Mouse (Mus musculus) heart, embryonic 16.5 days (tissue): Measurements from ENCODE around the gene Smpd1. TPM values are rescaled to one million over a fixed set of nuclear protein-coding genes. Genes with fewer than 3 reads are reported as not detected.

ENCODE experiments used
- ATAC-seq: fragments of 200-750 bp; cut with Nextera tagmentation; replicated peaks from 2 replicates; pipeline ENCODE4 v1.8.0; 2017; ENCODE audit warnings: moderate number of reproducible peaks; ENCODE audit not compliant: insufficient read depth, low FRiP score; ENCODE audit errors: extremely low read depth
- H3K27ac ChIP-seq: fragments of 300-500 bp; sonication (generic); 2 replicates; pipeline ENCODE4 v1.5.1; 2014; ENCODE audit warnings: mild to moderate bottlenecking, low read length, control low read depth, moderate library complexity
- H3K27me3 ChIP-seq: fragments of 300-500 bp; sonication (generic); 2 replicates; pipeline ENCODE4 v1.6.1; 2014; ENCODE audit warnings: low read length, mixed read lengths; ENCODE audit not compliant: control insufficient read depth, insufficient read depth
- H3K36me3 ChIP-seq: fragments of 300-500 bp; sonication (generic); 2 replicates; pipeline ENCODE4 v1.6.1; 2014; ENCODE audit not compliant: control insufficient read depth, insufficient read depth
- H3K4me1 ChIP-seq: fragments of 300-500 bp; sonication (generic); 2 replicates; pipeline ENCODE4 v1.6.1; 2014; ENCODE audit warnings: low read length, mixed read lengths; ENCODE audit not compliant: control insufficient read depth, insufficient read depth
- H3K4me2 ChIP-seq: fragments of 300-500 bp; sonication (generic); 2 replicates; pipeline ENCODE4 v1.6.1; 2014; ENCODE audit warnings: low read depth, mild to moderate bottlenecking, control low read depth, low read length
- H3K4me3 ChIP-seq: fragments of 300-500 bp; sonication (generic); 2 replicates; pipeline ENCODE4 v1.5.1; 2014; ENCODE audit warnings: mild to moderate bottlenecking, control low read depth, low read length
- H3K9ac ChIP-seq: fragments of 300-500 bp; sonication (generic); 2 replicates; pipeline ENCODE4 v1.6.1; 2014; ENCODE audit warnings: low read length, control low read depth
- H3K9me3 ChIP-seq: fragments of 300-500 bp; sonication (generic); replicated peaks from 2 replicates; pipeline ENCODE4 v1.6.1; 2016; ENCODE audit warnings: low read length; ENCODE audit not compliant: control insufficient read depth
- WGBS: fragments of 180-500 bp; shearing (Covaris S2); extraction: QIAGEN DNeasy Blood & Tissue Kit; methylation state at CpG from one replicate; pipeline ENCODE4 v1.1.7; 2014; 5-methylcytosine and 5-hydroxymethylcytosine counted together
- polyA plus RNA-seq: library from polyadenylated mRNA; unstranded; fragments of >200 nt; fragmentation: Nextera tagmentation; extraction: Ambion mirVana; gene quantifications from 2 replicates; pipeline ENCODE4 v1.2.1, GENCODE M21; 2015

Gene Smpd1
- polyA plus RNA-seq, 1 experiment from 2014 or later, result 61.7 TPM

- Histone ChIP-seq H3K27me3 (no peaks in the 10 kb centered on the region), H3K4me3 (no peak overlapping the region), H3K27ac (no peak overlapping the region), H3K4me2 (peak overlapping the region; percentile 60), H3K4me1 (peaks cover 13% of the 10 kb centered on the region), H3K9me3 (no peaks in the 10 kb centered on the region), H3K36me3 (peaks cover 14% of the 10 kb centered on the region), H3K9ac (no peak overlapping the region)
- 84% methylated on average over 10 of the region's 10 CpGs for WGBS
- ATAC-seq, result no peak
Measured at GRCm38 (mm10) chr7:105555571-105555970, 1.4 kb downstream of the Smpd1 start.

- Histone ChIP-seq H3K9me3 (no peaks in the 10 kb centered on the region), H3K4me3 (no peak overlapping the region), H3K4me1 (peaks cover 13% of the 10 kb centered on the region), H3K36me3 (peaks cover 14% of the 10 kb centered on the region), H3K27ac (no peak overlapping the region), H3K27me3 (no peaks in the 10 kb centered on the region), H3K9ac (no peak overlapping the region), H3K4me2 (no peak overlapping the region)
- no peak for ATAC-seq
- WGBS, result 89% methylated on average over 8 of the region's 8 CpGs
Measured at GRCm38 (mm10) chr7:105556406-105556805, 2.2 kb downstream of the Smpd1 start.

GRCm38 (mm10) chr7:105557671-105558070, 3.5 kb downstream of the Smpd1 start:
- peaks cover 14% of the 10 kb centered on the region for H3K36me3 ChIP-seq
- H3K4me2 ChIP-seq, result no peak overlapping the region
- ATAC-seq, result no peak
- H3K27me3 ChIP-seq, result no peaks in the 10 kb centered on the region
- no peak overlapping the region for H3K4me3 ChIP-seq
- 82% methylated on average over 11 of the region's 11 CpGs for WGBS
- no peaks in the 10 kb centered on the region for H3K9me3 ChIP-seq
- H3K9ac ChIP-seq, result no peak overlapping the region
- peaks cover 13% of the 10 kb centered on the region for H3K4me1 ChIP-seq
- no peak overlapping the region for H3K27ac ChIP-seq

- H3K27me3 ChIP-seq, result no peaks in the 10 kb centered on the region
- no peaks in the 10 kb centered on the region for H3K9me3 ChIP-seq
- no peak overlapping the region for H3K4me2 ChIP-seq
- H3K27ac ChIP-seq, result no peak overlapping the region
- H3K9ac ChIP-seq, result no peak overlapping the region
- peaks cover 14% of the 10 kb centered on the region for H3K36me3 ChIP-seq
- no peak for ATAC-seq
- WGBS, result 85% methylated on average over 9 of the region's 9 CpGs
- H3K4me1 ChIP-seq, result peaks cover 11% of the 10 kb centered on the region
- H3K4me3 ChIP-seq, result no peak overlapping the region
Measured at GRCm38 (mm10) chr7:105559016-105559415, 4.9 kb downstream of the Smpd1 start.

GRCm38 (mm10) chr7:105562317-105562716, 8.2 kb downstream of the Smpd1 start:
- peaks cover 22% of the 10 kb centered on the region for H3K36me3 ChIP-seq
- no peaks in the 10 kb centered on the region for H3K9me3 ChIP-seq
- H3K27ac ChIP-seq, result no peak overlapping the region
- 84% methylated on average over 3 of the region's 3 CpGs for WGBS
- H3K4me1 ChIP-seq, result peaks cover 9% of the 10 kb centered on the region
- ATAC-seq, result no peak
- H3K9ac ChIP-seq, result no peak overlapping the region
- H3K4me2 ChIP-seq, result no peak overlapping the region
- no peaks in the 10 kb centered on the region for H3K27me3 ChIP-seq
- H3K4me3 ChIP-seq, result no peak overlapping the region

- no peaks in the 10 kb centered on the region for H3K9me3 ChIP-seq
- no peaks in the 10 kb centered on the region for H3K27me3 ChIP-seq
- H3K27ac ChIP-seq, result no peak overlapping the region
- H3K4me3 ChIP-seq, result no peak overlapping the region
- no peak overlapping the region for H3K9ac ChIP-seq
- peaks cover 9% of the 10 kb centered on the region for H3K4me1 ChIP-seq
- 76% methylated on average over 3 of the region's 3 CpGs for WGBS
- ATAC-seq, result no peak
- H3K36me3 ChIP-seq, result peaks cover 13% of the 10 kb centered on the region
- H3K4me2 ChIP-seq, result no peak overlapping the region
Measured at GRCm38 (mm10) chr7:105563367-105563766, 9.2 kb downstream of the Smpd1 start.

GRCm38 (mm10) chr7:105565071-105565836, 11.1 kb downstream of the Smpd1 start:
- no peak overlapping the region for H3K4me3 ChIP-seq
- H3K36me3 ChIP-seq, result peaks cover 8% of the 10 kb centered on the region
- peak; percentile 84 for ATAC-seq
- peaks cover 15% of the 10 kb centered on the region for H3K4me1 ChIP-seq
- no peak overlapping the region for H3K9ac ChIP-seq
- H3K27me3 ChIP-seq, result no peaks in the 10 kb centered on the region
- no peak overlapping the region for H3K27ac ChIP-seq
- no peak overlapping the region for H3K4me2 ChIP-seq
- WGBS, result 65% methylated on average over 17 of the region's 17 CpGs
- H3K9me3 ChIP-seq, result no peaks in the 10 kb centered on the region

GRCm38 (mm10) chr7:105568583-105568982, 14.4 kb downstream of the Smpd1 start:
- Histone ChIP-seq H3K4me3 (no peak overlapping the region), H3K4me2 (no peak overlapping the region), H3K9me3 (no peaks in the 10 kb centered on the region), H3K27ac (no peak overlapping the region), H3K9ac (no peak overlapping the region), H3K36me3 (peaks cover 12% of the 10 kb centered on the region), H3K27me3 (no peaks in the 10 kb centered on the region), H3K4me1 (peaks cover 21% of the 10 kb centered on the region)
- 36% methylated on average over 7 of the region's 7 CpGs for WGBS
- no peak for ATAC-seq

- H3K4me2 ChIP-seq, result no peak overlapping the region
- H3K9ac ChIP-seq, result no peak overlapping the region
- peaks cover 12% of the 10 kb centered on the region for H3K36me3 ChIP-seq
- H3K27ac ChIP-seq, result no peak overlapping the region
- WGBS, result 23% methylated on average over 6 of the region's 6 CpGs
- no peaks in the 10 kb centered on the region for H3K9me3 ChIP-seq
- H3K4me1 ChIP-seq, result peaks cover 21% of the 10 kb centered on the region
- H3K4me3 ChIP-seq, result no peak overlapping the region
- no peaks in the 10 kb centered on the region for H3K27me3 ChIP-seq
- ATAC-seq, result no peak
Measured at GRCm38 (mm10) chr7:105568988-105569471, 14.9 kb downstream of the Smpd1 start.
